Mouse (Mus musculus) cerebellum, postnatal 36 days (tissue): ENCODE results near the gene Olfr543.

Experiments
- DNase-seq, 2 experiments: peaks; one replicate each; pipeline ENCODE4 v3.0.0; 2021 to 2022; ENCODE audit warnings: mixed read lengths in 2 of 2

The Olfr543 gene

GRCm38 (mm10) chr7:102472675-102473074 is 8.8 kb downstream of the Olfr543 start:
- DNase-seq: no peak

GRCm38 (mm10) chr7:102467566-102467965 is 13.9 kb downstream of the Olfr543 start:
- no peak for DNase-seq

GRCm38 (mm10) chr7:102458618-102459380 is 22.7 kb downstream of the Olfr543 start:
- DNase-seq: no peak

- DNase-seq: no peak
These were observed 35.0 kb downstream of the Olfr543 start for GRCm38 (mm10) chr7:102446438-102446837.

- no peak for DNase-seq
These were observed 37.2 kb downstream of the Olfr543 start for GRCm38 (mm10) chr7:102444301-102444700.

GRCm38 (mm10) chr7:102442432-102442831 is 39.0 kb downstream of the Olfr543 start:
- no peak for DNase-seq

DNA sequence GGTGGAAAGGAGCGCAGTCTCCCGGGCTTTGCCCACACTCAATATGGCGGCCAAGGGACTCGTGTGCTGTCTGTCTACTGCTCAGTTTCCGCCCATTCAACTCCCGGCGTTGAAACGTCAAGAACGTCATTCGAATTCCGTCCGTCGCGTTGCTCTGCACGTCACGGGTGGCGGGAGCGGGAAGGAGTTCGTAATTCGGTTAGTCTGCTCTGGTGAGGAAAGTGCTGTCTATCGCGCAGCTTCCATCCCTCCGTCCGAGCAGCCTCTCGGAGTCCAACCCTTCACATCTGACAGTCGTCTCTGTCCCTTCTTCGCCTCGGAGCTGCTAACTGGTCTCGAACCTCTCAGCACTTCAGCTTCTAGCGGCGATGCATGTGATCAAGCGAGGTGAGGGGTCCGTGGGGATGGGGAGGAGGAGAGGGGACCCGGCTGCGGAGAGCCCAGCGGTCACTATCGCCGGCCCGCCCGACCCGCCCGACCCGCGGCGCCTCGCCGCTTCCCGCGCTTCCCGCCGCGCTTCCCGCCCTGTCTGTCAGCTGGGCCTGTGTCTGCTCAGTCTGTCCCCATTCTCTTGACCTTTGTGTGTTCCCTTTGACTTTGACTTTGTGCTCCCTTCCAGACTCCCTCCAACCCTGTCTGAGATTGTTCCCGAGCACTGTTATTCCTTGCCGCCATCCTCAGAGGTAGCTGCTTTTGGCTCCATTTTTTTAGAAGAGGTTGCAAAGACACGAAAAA is 39.7 kb downstream of the Olfr543 start, which contains the start of gene Rrm1:
Gene Rrm1 (plus strand): TSS at position 39 of the 735 bp plus-strand sequence.
- DNase-seq: peak; percentile 93 to 94

DNA sequence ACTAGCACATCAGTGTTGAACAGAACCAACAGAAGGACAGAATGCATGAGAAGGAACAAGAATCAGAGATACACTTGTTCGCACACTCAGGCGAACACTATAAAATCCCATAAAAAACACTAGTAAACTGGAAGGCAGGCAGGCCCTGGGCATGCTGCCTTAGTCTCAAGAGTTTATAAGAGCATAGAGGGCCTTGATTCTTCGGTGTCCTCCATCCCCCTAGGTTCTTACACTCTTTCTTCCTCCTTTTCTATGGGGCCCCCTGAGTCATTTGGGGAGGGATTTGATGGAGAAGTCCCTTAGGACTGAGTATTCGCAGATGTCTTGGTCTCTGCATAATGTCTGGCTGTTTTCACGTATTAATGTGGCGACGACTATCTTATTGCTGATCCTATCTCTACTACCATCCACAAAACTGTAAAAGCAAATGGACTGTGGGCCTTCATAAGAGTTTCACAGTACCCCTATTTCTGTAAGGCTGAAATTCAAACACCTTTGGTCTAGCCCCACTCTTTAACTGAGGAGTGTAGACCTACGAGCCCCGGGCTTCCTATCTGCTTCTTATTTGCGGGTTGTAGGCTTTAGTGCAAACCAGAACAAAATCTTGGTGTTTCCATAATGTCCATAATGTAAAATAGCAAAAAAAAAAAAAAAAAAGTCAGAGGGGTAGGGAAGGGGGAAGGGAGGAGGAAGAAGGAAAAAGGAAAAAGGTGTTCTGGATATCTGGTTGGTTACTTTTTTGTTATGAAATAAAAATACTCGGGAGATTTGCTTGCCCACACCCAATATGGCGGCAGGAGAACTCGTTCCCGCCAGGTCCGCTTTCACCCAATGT is 40.4 kb downstream of the Olfr543 start:
- peak in 1 of 2 experiments; percentile 4 for DNase-seq

DNA sequence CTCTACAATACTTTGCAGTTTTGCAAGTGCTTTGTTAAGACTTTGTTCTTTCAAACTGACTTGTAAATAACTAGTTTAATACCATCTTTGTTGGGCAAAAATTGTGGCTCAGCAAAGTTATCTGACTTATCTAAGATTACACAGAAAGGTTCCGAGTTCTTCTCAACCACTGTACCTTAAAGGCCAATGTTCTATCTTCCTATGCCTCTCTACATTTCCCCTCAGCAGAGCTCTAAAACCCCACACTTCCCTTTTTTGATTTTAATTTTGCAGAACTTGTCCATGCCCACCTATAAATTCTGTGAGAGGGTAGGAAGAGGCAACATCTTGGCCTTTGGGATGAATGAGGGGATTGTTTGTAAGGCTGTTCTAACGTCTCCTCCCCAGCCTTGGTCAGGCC is 47.1 kb downstream of the Olfr543 start:
- DNase-seq: no peak
